Mouse (Mus musculus): ENCODE results near the gene Plcl2. TPM values are rescaled to one million over a fixed set of nuclear protein-coding genes. Genes with fewer than 3 reads are reported as not detected.

Plcl2 gene
- 8.1 TPM for polyA plus RNA-seq (2014; fragmentation: Illumina TruSeq; extraction: RNeasy Lipid Tissue Mini Kit (QIAGEN cat#74804); ENCODE audit: low read depth, low replicate concordance)

GRCm38 (mm10) chr17:50509251-50510104 is at the start of gene Plcl2:
Gene Plcl2 (plus strand): TSS chr17:50509403.

Other genes starting within 250 kb of the Plcl2 start
- gene Dazl, start 215.8 kb upstream of the Plcl2 start, polyA plus RNA-seq (2014; fragmentation: Illumina TruSeq; extraction: RNeasy Lipid Tissue Mini Kit (QIAGEN cat#74804); ENCODE audit: low read depth, low replicate concordance) = not detected

Data from heart, adult 10 weeks (tissue).